Mouse (Mus musculus) limb, embryonic 15.5 days (tissue): ENCODE data around the gene Zfp689. TPM values are rescaled to one million over a fixed set of nuclear protein-coding genes. Genes with fewer than 3 reads are reported as not detected.
A peak's percentile ranks its signal among the peaks of the same experiment; 100 is the strongest.
"Not testable (repeated sequence)": the region's sequence is repeated elsewhere in the genome, so short reads cannot be mapped to it uniquely, and the experiment has no call there.

Experiments
- ATAC-seq: fragments of 200-750 bp; cut with Nextera tagmentation; 2 replicates; pipeline ENCODE4 v1.8.0; 2017; ENCODE audit warnings: low read depth, moderate TSS enrichment; ENCODE audit not compliant: insufficient number of reproducible peaks, low FRiP score, low TSS enrichment
- H3K27ac ChIP-seq: fragments of 300-500 bp; sonication (generic); 2 replicates; pipeline ENCODE4 v1.5.1; 2015; ENCODE audit warnings: moderate library complexity, mild to moderate bottlenecking, inconsistent platforms
- H3K27me3 ChIP-seq: fragments of 300-500 bp; sonication (generic); 2 replicates; pipeline ENCODE4 v1.6.1; 2015; ENCODE audit warnings: inconsistent platforms
- H3K36me3 ChIP-seq: fragments of 300-500 bp; sonication (generic); 2 replicates; pipeline ENCODE4 v1.6.1; 2015; ENCODE audit warnings: inconsistent platforms
- H3K4me1 ChIP-seq: fragments of 300-500 bp; sonication (generic); 2 replicates; pipeline ENCODE4 v1.6.1; 2015; ENCODE audit warnings: inconsistent platforms
- H3K4me2 ChIP-seq: fragments of 300-500 bp; sonication (generic); 2 replicates; pipeline ENCODE4 v1.6.1; 2015; ENCODE audit warnings: mild to moderate bottlenecking, inconsistent platforms
- H3K4me3 ChIP-seq: fragments of 300-500 bp; sonication (generic); 2 replicates; pipeline ENCODE4 v1.5.1; 2015; ENCODE audit warnings: mild to moderate bottlenecking, inconsistent platforms
- H3K9ac ChIP-seq: fragments of 300-500 bp; sonication (generic); 2 replicates; pipeline ENCODE4 v1.6.1; 2015; ENCODE audit warnings: inconsistent platforms
- H3K9me3 ChIP-seq: fragments of 300-500 bp; sonication (generic); 2 replicates; pipeline ENCODE4 v1.6.1; 2016; ENCODE audit warnings: inconsistent platforms
- WGBS: fragments of 180-500 bp; shearing (Covaris S2); methylation state at CpG from one replicate; pipeline ENCODE4 v1.1.7; 2015; 5-methylcytosine and 5-hydroxymethylcytosine counted together
- polyA plus RNA-seq: library from polyadenylated mRNA; unstranded; fragments of >200 nt; fragmentation: Nextera tagmentation; extraction: Ambion mirVana; gene quantifications from 2 replicates; pipeline ENCODE4 v1.2.1, GENCODE M21; 2015

Zfp689 gene
- polyA plus RNA-seq, 1 experiment from 2014 or later: 9.4 TPM

DNA sequence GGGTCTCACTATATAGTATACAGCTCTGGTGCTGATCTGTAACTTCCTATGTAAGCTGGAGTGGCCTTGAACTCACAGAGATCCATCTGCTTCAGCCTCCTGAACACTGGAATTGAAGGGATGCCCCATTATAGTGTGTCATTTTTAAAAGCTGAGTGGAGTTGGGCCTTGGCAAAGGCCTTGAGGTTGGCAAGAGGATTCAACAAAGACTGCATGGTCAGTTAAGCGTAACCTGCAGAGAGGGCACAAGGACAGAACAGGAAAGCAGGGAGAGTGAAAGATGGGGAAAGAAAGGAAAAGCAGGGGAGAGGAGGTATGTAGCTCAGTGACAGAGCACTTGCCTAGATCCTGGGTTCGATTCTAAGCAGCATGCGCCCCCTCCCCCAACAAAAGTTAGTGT, 23.7 kb downstream of the Zfp689 start:
- no peak overlapping the region for H3K9ac ChIP-seq
- H3K4me2 ChIP-seq: no peak overlapping the region
- H3K36me3 ChIP-seq: no peaks in the 10 kb centered on the region
- no peak overlapping the region for H3K4me3 ChIP-seq
- 84% methylated on average over 3 of the region's 3 CpGs for WGBS
- H3K27ac ChIP-seq: no peak overlapping the region
- H3K27me3 ChIP-seq: peaks cover 7% of the 10 kb centered on the region; the same call in 1 of the 2 replicates
- peaks cover 13% of the 10 kb centered on the region; the same call in 1 of the 2 replicates for H3K4me1 ChIP-seq
- no peak for ATAC-seq
- H3K9me3 ChIP-seq: no peaks in the 10 kb centered on the region

DNA sequence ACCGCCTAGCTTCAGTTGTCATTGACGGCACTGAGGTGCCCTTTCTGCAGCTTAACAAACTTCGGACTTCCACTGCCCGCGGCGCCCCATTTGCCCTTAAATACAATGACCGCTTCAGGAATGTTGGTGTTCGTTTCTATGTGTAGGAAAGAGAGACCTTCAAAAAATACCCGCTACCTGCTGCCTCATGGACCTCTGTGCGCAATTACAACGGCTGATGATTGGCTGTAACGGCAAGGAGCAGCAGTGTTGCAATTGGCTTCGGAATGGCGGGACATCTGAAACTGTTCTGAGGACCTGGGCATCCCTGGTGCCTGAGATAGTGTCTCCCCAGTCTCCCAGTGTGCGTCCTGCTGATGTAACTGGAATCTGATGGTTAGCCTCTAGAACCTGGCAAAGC, 26.7 kb downstream of the Zfp689 start:
- no peak for ATAC-seq
- peak overlapping the region; percentile 89; the same call in 1 of the 2 replicates for H3K9ac ChIP-seq
- no peaks in the 10 kb centered on the region for H3K9me3 ChIP-seq
- H3K27ac ChIP-seq: peak overlapping the region; percentile 78; the same call in 1 of the 2 replicates
- H3K4me2 ChIP-seq: peak overlapping the region; percentile 86
- peak overlapping the region; percentile 76 for H3K4me3 ChIP-seq
- WGBS: 1% methylated on average over 15 of the region's 15 CpGs
- peaks cover 7% of the 10 kb centered on the region; the same call in 1 of the 2 replicates for H3K27me3 ChIP-seq
- peaks cover 8% of the 10 kb centered on the region; the same call in 1 of the 2 replicates for H3K36me3 ChIP-seq
- H3K4me1 ChIP-seq: peaks cover 13% of the 10 kb centered on the region; the same call in 1 of the 2 replicates

DNA sequence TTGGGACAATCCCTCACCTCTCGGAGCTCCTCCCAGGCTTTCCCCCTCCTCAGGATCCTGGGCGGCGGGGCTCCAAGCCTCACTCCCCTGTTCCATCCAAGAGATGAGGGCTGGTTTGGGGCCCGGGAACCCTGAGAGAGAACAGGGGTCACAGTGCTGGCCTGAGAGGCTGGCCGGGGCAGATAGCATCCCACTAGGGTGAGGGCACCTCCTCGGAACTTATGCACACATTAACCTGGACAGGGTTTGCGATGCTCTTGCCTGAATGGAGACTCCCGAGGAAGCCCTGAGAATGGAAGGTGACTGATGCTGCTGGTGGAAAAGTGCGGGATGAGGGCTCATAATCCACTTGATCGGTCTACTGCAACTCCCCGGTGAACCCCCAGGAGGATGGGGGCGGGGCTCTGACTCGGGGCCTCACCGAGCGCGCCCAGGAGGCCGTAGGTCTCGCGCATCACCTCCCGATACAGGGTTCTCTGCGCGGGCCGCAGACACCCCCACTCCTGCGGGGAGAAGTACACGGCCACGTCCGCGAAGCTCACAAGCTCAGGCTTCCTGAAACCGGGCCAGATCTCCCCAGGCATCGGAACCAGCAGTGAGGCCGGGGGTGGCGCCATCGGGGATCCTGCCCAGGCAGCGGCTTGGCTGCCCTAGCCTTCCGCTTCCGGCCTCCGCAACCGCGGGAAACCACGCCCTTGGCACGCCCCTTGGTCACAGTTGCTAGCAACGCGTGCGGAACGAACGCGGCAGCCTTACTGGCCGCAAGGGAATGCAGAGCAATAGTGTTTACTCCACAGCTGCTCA, 27.4 kb downstream of the Zfp689 start, which contains the start of gene Zfp688:
Gene Zfp688 (minus strand): TSS at position 681 of the 804 bp plus-strand sequence.
- H3K36me3 ChIP-seq: peaks cover 8% of the 10 kb centered on the region; the same call in 1 of the 2 replicates
- H3K27me3 ChIP-seq: peaks cover 7% of the 10 kb centered on the region; the same call in 1 of the 2 replicates
- H3K4me2 ChIP-seq: peak within 1 kb of the TSS; percentile 86
- under 1% methylated on average over 47 of the region's 48 CpGs for WGBS
- peak within 1 kb of the TSS; percentile 78 for H3K27ac ChIP-seq
- peak within 1 kb of the TSS; percentile 76 for H3K4me3 ChIP-seq
- peak; percentile 84 for ATAC-seq
- H3K4me1 ChIP-seq: peaks cover 13% of the 10 kb centered on the region; the same call in 1 of the 2 replicates
- H3K9me3 ChIP-seq: no peaks in the 10 kb centered on the region
- H3K9ac ChIP-seq: peak within 1 kb of the TSS; percentile 89

DNA sequence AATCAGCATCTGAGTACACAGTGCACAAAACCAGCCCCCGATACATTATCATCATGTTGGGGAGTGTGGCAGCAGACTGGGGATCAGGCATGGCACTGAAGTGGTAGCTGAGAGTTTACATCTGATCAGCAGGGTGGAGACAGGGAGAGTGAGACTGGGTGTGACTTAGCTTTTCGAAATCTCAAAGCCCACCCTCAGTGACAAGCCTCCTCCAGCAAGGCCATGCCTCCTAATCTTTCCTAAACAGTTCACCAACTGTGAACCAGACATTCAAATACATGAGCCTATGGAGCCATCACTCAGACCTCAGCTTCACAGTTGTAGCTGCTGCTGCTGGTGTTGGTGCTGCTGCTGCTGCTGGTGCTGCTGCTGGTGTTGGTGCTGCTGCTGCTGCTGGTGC, 37.5 kb downstream of the Zfp689 start:
- ATAC-seq: no peak
- H3K27ac ChIP-seq: no peak overlapping the region
- no peaks in the 10 kb centered on the region for H3K36me3 ChIP-seq
- no peaks in the 10 kb centered on the region for H3K27me3 ChIP-seq
- H3K4me2 ChIP-seq: no peak overlapping the region
- no peak overlapping the region for H3K9ac ChIP-seq
- H3K4me1 ChIP-seq: peaks cover 2% of the 10 kb centered on the region; the same call in 1 of the 2 replicates
- 73% methylated on average over 2 of the region's 2 CpGs for WGBS
- no peaks in the 10 kb centered on the region for H3K9me3 ChIP-seq
- no peak overlapping the region for H3K4me3 ChIP-seq

DNA sequence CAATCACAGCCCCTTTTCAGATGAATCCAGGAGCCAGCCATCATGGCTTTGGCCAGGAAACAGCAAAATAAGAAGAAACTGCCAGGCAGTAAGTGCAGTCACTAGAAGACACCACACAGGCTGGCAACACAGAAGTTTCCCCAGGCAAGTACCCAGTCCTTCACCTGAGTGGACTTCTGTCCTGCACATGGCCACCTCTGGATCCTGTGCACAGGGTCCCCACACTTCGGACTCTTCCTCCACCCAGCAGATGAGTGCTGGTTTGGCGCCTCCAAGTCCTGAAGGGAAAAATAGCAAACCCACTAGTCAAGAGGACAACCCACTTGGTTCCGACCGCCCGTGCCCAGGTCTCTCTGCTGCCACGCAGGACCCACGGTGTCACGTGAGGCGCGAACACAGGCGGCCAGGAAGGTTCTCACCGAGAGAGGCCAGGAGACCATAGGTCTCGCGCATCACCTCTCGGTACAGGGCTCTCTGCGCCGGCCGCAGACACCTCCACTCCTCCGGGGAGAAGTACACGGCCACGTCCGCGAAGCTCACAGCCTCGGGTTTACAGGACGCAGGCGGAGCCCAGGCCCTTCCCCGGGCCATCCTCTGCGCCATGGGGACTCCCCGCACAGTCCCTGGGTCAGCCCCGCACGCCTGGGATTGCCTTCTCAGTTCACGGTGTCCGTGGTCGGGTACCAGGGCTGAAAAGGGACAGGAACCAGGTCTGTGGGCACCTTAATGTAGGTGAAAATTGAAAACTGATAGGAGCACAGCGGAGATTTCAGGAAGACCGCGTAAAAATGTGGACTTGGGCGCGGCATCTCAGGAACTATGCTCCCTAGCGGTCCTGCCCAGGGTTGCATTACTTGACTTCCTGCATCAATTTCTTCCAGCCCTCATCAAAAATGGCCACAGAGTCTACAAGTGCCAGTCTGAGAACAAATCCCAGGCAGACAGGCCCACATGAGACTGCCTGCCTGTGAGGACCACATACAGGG, 42.7 kb downstream of the Zfp689 start, which contains the start of gene Zfp764:
Gene Zfp764 (minus strand): TSS at position 821 of the 986 bp plus-strand sequence.
- peak; percentile 83 for ATAC-seq

DNA sequence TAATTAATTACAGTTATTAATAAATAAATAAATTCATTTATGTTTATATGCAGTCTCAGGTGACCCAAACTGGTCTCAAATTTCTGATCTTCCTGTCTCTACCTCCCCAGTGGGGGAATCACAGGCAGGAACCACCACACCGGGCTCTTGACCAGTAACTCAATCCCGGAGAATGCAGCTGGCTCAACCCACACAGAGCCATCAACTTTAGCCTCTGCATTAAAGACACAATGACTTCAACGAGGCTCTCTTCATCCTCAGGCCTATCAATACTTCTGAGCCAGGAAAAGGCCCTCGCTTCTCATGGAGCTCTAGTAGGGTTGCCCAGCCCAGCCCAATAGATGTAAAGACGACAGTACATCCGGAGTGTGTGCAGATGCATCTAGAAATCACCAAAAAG, 44.9 kb downstream of the Zfp689 start:
- H3K9ac ChIP-seq, H3K9me3 ChIP-seq, H3K4me3 ChIP-seq, H3K4me2 ChIP-seq, H3K27ac ChIP-seq, H3K27me3 ChIP-seq, H3K36me3 ChIP-seq, ATAC-seq, H3K4me1 ChIP-seq: not testable (repeated sequence)
- 89% methylated on average over 6 of the region's 6 CpGs for WGBS

More for the DNA sequence above, 42.7 kb downstream of the Zfp689 start, which contains the start of gene Zfp764:
- not testable (repeated sequence) for H3K27me3 ChIP-seq, H3K36me3 ChIP-seq, H3K9me3 ChIP-seq, H3K4me1 ChIP-seq
- WGBS: 4% methylated on average over 40 of the region's 40 CpGs
- Histone ChIP-seq H3K27ac (peak within 1 kb of the TSS; percentile 83), H3K4me3 (peak within 1 kb of the TSS; percentile 50), H3K4me2 (peak within 1 kb of the TSS; percentile 92), H3K9ac (peak within 1 kb of the TSS; percentile 76)

DNA sequence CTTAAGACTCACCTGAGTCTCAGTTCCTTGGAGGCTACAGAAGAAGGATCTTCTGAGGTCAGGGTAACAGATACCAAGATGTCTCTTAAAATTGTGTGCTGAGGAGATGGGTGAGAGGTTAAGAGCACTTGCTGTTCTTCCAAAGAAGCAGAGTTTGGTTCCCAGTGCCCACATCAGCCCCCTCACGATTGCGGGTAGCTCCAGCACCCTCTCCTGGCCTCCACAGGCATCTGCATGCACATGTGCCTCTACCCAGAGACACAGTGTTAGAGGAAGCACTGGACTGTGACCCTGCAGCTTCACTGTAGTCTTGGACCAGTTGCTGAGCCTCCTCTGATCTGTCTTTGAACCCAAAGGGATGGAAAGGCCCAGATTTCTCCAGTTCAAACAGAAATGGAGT, 46.0 kb downstream of the Zfp689 start:
- no peak overlapping the region for H3K4me3 ChIP-seq
- no peaks in the 10 kb centered on the region for H3K27me3 ChIP-seq
- H3K9me3 ChIP-seq: no peaks in the 10 kb centered on the region
- H3K4me2 ChIP-seq: no peak overlapping the region
- peaks cover 7% of the 10 kb centered on the region for H3K36me3 ChIP-seq
- ATAC-seq: no peak
- H3K4me1 ChIP-seq: peaks cover 6% of the 10 kb centered on the region
- no peak overlapping the region for H3K27ac ChIP-seq
- H3K9ac ChIP-seq: no peak overlapping the region
- WGBS: 41% methylated on average over 2 of the region's 2 CpGs

DNA sequence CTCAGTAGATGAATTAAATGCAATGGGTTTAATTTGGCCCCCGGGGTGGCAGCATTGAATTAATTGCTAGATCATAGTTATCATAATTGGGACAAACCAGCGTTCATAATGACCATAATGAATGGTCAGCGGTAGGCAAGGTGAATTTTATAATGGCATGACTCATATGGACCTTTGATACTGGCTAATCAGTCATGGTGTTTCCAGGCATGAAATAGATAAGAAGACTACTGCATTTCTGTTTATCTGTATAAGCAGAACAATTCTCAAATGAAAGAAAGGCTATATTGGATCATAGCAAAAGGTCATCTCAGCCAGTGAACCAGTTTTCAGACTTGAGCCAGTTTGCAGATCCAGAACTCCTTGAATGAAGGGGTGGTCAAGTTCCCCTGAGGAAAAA, 48.6 kb downstream of the Zfp689 start:
- no peaks in the 10 kb centered on the region for H3K4me1 ChIP-seq
- peaks cover 7% of the 10 kb centered on the region for H3K36me3 ChIP-seq
- ATAC-seq: no peak
- no peaks in the 10 kb centered on the region for H3K27me3 ChIP-seq
- 61% methylated on average over 3 of the region's 3 CpGs for WGBS
- H3K4me3 ChIP-seq: no peak overlapping the region
- no peaks in the 10 kb centered on the region for H3K9me3 ChIP-seq
- no peak overlapping the region for H3K9ac ChIP-seq
- no peak overlapping the region for H3K4me2 ChIP-seq
- H3K27ac ChIP-seq: no peak overlapping the region

DNA sequence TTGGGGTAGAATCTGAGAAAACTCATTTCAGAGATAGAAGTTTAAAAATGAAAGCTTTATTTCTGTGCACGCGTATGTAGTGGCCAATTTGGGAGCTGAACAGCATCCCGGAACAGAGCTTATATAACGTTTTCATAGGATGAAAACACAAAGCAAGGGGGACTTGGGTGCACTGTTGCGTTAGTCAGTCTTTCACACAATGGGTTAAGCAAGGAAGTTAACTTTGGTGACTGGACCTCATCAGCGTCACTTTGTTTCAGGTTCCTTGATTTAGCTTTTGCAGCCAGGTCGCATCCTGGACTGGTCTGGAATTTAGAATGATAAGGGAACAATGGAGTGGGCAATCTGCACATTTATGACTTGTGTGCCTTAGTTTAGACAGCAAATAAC, 55.0 kb downstream of the Zfp689 start:
- no peak for ATAC-seq
- peak overlapping the region; percentile 90 for H3K27ac ChIP-seq
- peaks cover 7% of the 10 kb centered on the region for H3K4me1 ChIP-seq
- WGBS: 13% methylated on average over 7 of the region's 7 CpGs
- H3K36me3 ChIP-seq: peaks cover 11% of the 10 kb centered on the region
- no peaks in the 10 kb centered on the region for H3K9me3 ChIP-seq
- peak overlapping the region; percentile 17; the same call in 1 of the 2 replicates for H3K9ac ChIP-seq
- peak overlapping the region; percentile 81 for H3K4me2 ChIP-seq
- H3K4me3 ChIP-seq: peak overlapping the region; percentile 68
- H3K27me3 ChIP-seq: no peaks in the 10 kb centered on the region

DNA sequence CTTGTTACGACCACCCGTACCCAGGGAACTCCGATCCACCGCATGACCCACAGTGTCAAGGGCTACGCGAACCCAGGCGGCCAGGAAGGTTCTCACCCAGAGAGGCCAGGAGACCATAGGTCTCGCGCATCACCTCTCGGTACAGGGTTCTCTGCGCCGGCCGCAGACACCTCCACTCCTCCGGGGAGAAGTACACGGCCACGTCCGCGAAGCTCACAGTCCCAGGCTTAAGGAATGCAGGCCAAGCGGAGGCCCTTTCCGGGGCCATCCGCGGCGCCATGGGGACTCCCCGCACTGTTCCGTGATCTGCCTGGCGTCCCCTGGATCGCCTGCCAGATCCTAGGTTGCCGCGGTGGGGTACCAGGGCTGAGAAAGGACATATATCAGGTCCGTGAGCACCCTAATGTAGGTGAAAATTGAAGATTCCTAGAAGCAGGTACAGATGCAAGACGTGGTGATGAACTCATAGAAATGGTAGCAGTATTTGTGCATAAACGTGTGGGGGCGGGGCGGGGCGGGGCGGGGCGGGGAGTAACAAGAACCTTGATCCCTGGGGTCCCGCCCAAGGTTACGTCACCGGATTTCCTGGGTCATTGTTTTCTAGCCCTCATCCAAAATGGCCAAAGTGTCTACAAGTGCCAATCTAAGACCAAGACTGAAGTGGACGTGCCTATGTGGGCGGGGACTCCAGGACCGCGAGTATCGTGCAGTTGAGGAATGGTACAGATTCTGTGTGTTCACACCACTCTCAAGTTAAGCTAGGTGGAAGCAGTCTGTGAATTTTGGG, 55.6 kb downstream of the Zfp689 start, which contains the start of gene E430018J23Rik:
Gene E430018J23Rik (minus strand): TSS at position 473 of the 787 bp plus-strand sequence.
- H3K4me1 ChIP-seq: peaks cover 7% of the 10 kb centered on the region
- H3K4me2 ChIP-seq: peak within 1 kb of the TSS; percentile 81
- WGBS: under 1% methylated on average over 45 of the region's 45 CpGs
- no peaks in the 10 kb centered on the region for H3K27me3 ChIP-seq
- peaks cover 11% of the 10 kb centered on the region for H3K36me3 ChIP-seq
- H3K9ac ChIP-seq: peak within 1 kb of the TSS; percentile 76
- ATAC-seq: peak; percentile 89
- H3K4me3 ChIP-seq: peak within 1 kb of the TSS; percentile 68
- no peaks in the 10 kb centered on the region for H3K9me3 ChIP-seq
- H3K27ac ChIP-seq: peak within 1 kb of the TSS; percentile 90
